Mouse (Mus musculus) hindbrain, embryonic 15.5 days (tissue): ENCODE measurements around the gene Mns1. TPM values are rescaled to one million over a fixed set of nuclear protein-coding genes. Genes with fewer than 3 reads are reported as not detected.

Experiments
- ATAC-seq: fragments of 200-750 bp; cut with Nextera tagmentation; 2 replicates; pipeline ENCODE4 v1.8.0; 2017; ENCODE audit warnings: low read depth, moderate number of reproducible peaks, moderate TSS enrichment; ENCODE audit not compliant: low FRiP score
- H3K27ac ChIP-seq: fragments of 300-500 bp; sonication (generic); replicated peaks from 2 replicates; pipeline ENCODE4 v1.5.1; 2015; ENCODE audit warnings: mild to moderate bottlenecking, inconsistent platforms
- H3K27me3 ChIP-seq: fragments of 300-500 bp; sonication (generic); 2 replicates; pipeline ENCODE4 v1.6.1; 2015; ENCODE audit warnings: control low read depth, inconsistent platforms
- H3K36me3 ChIP-seq: fragments of 300-500 bp; sonication (generic); 2 replicates; pipeline ENCODE4 v1.6.1; 2015; ENCODE audit warnings: control low read depth, inconsistent platforms
- H3K4me1 ChIP-seq: fragments of 300-500 bp; sonication (generic); replicated peaks from 2 replicates; pipeline ENCODE4 v1.6.1; 2015; ENCODE audit warnings: control low read depth, inconsistent platforms
- H3K4me2 ChIP-seq: fragments of 300-500 bp; sonication (generic); 2 replicates; pipeline ENCODE4 v1.6.1; 2015; ENCODE audit warnings: moderate library complexity, mild to moderate bottlenecking, inconsistent platforms
- H3K4me3 ChIP-seq: fragments of 300-500 bp; sonication (generic); 2 replicates; pipeline ENCODE4 v1.5.1; 2015; ENCODE audit warnings: mild to moderate bottlenecking, inconsistent platforms
- H3K9ac ChIP-seq: fragments of 300-500 bp; sonication (generic); 2 replicates; pipeline ENCODE4 v1.6.1; 2015; ENCODE audit warnings: inconsistent platforms
- H3K9me3 ChIP-seq: fragments of 300-500 bp; sonication (generic); 2 replicates; pipeline ENCODE4 v1.6.1; 2016; ENCODE audit warnings: control low read depth, inconsistent platforms
- WGBS: fragments of 180-500 bp; shearing (Covaris S2); methylation state at CpG from one replicate; pipeline ENCODE4 v1.1.7; 2015; 5-methylcytosine and 5-hydroxymethylcytosine counted together
- microRNA-seq: library from miRNA; unstranded; fragments of <30 nt; microRNA quantifications from one replicate; pipeline ENCODE4, GENCODE M21; 2016
- polyA plus RNA-seq: library from polyadenylated mRNA; unstranded; fragments of >200 nt; fragmentation: Nextera tagmentation; extraction: Ambion mirVana; gene quantifications from 2 replicates; pipeline ENCODE4 v1.2.1, GENCODE M21; 2015

The Mns1 gene
- polyA plus RNA-seq, 1 experiment from 2014 or later: 10.4 TPM

GRCm38 (mm10) chr9:72491559-72492193 lies 53.9 kb downstream of the Mns1 start:
- Histone ChIP-seq H3K4me2 (peak overlapping the region; percentile 81), H3K27me3 (no peaks in the 10 kb centered on the region), H3K9me3 (no peaks in the 10 kb centered on the region), H3K27ac (peak overlapping the region; percentile 88), H3K4me1 (peaks cover 9% of the 10 kb centered on the region), H3K4me3 (peak overlapping the region; percentile 70), H3K9ac (peak overlapping the region; percentile 60), H3K36me3 (no peaks in the 10 kb centered on the region)
- ATAC-seq: peak; percentile 96
- WGBS: under 1% methylated on average over 32 of the region's 32 CpGs

GRCm38 (mm10) chr9:72492194-72492565 lies 54.4 kb downstream of the Mns1 start, which contains the start of gene Tex9:
TSS of gene Tex9 (minus strand) at chr9:72492212.
- Histone ChIP-seq H3K27me3 (no peaks in the 10 kb centered on the region), H3K9ac (peak within 1 kb of the TSS; percentile 60), H3K4me1 (peaks cover 9% of the 10 kb centered on the region), H3K4me3 (peak within 1 kb of the TSS; percentile 70), H3K36me3 (no peaks in the 10 kb centered on the region), H3K9me3 (no peaks in the 10 kb centered on the region), H3K4me2 (peak within 1 kb of the TSS; percentile 81), H3K27ac (peak within 1 kb of the TSS; percentile 88)
- WGBS: 5% methylated on average over 6 of the region's 6 CpGs
- ATAC-seq: peak; percentile 19; the same call in 1 of the 2 replicates

- WGBS: 88% methylated on average over 2 of the region's 2 CpGs
Measured at GRCm38 (mm10) chr9:72493465-72493864, 55.7 kb downstream of the Mns1 start.

GRCm38 (mm10) chr9:72493984-72494685 lies 56.3 kb downstream of the Mns1 start:
- H3K4me3 ChIP-seq: no peak overlapping the region
- no peak overlapping the region for H3K27ac ChIP-seq
- no peak overlapping the region for H3K9ac ChIP-seq
- H3K27me3 ChIP-seq: no peaks in the 10 kb centered on the region
- H3K4me1 ChIP-seq: peaks cover 9% of the 10 kb centered on the region
- ATAC-seq: no peak
- no peaks in the 10 kb centered on the region for H3K9me3 ChIP-seq
- 83% methylated on average over 3 of the region's 3 CpGs for WGBS
- H3K4me2 ChIP-seq: no peak overlapping the region
- H3K36me3 ChIP-seq: no peaks in the 10 kb centered on the region

More at GRCm38 (mm10) chr9:72493465-72493864, 55.7 kb downstream of the Mns1 start:
- Histone ChIP-seq H3K9me3 (no peaks in the 10 kb centered on the region), H3K4me1 (peaks cover 9% of the 10 kb centered on the region), H3K27me3 (no peaks in the 10 kb centered on the region), H3K4me3 (no peak overlapping the region), H3K4me2 (no peak overlapping the region), H3K9ac (no peak overlapping the region), H3K36me3 (no peaks in the 10 kb centered on the region), H3K27ac (no peak overlapping the region)
- no peak for ATAC-seq

- Histone ChIP-seq H3K9me3 (no peaks in the 10 kb centered on the region), H3K27me3 (no peaks in the 10 kb centered on the region), H3K36me3 (no peaks in the 10 kb centered on the region), H3K9ac (no peak overlapping the region), H3K4me1 (peaks cover 4% of the 10 kb centered on the region), H3K4me3 (no peak overlapping the region), H3K4me2 (no peak overlapping the region), H3K27ac (no peak overlapping the region)
- WGBS: 57% methylated on average over 2 of the region's 2 CpGs
- ATAC-seq: no peak
Measured at GRCm38 (mm10) chr9:72496691-72497090, 58.9 kb downstream of the Mns1 start.

DNA sequence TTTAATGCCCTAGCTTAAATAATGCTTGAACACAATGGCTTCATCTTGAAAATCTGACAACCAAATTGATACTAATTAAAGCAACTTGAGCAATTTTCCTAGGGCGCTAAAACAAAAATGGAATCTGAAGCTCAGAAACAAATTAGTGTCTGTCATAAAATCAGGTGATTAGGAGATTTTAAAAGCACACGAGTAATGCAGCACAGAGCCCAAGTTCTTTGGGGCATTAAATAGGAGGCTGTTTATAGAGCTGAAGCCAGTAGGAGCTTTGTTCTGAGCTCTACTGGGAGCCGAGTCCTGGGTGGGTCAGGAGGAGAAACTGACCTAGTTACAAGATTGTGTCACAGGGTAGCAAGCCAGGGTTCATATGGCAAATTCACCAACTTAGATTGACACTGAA lies 59.4 kb downstream of the Mns1 start:
- no peak overlapping the region for H3K9ac ChIP-seq
- no peaks in the 10 kb centered on the region for H3K9me3 ChIP-seq
- H3K4me2 ChIP-seq: no peak overlapping the region
- H3K36me3 ChIP-seq: no peaks in the 10 kb centered on the region
- no peak overlapping the region for H3K4me3 ChIP-seq
- no peaks in the 10 kb centered on the region for H3K27me3 ChIP-seq
- H3K27ac ChIP-seq: no peak overlapping the region
- no peak for ATAC-seq
- peaks cover 3% of the 10 kb centered on the region for H3K4me1 ChIP-seq
- WGBS: 64% methylated on average over 3 of the region's 3 CpGs

Small RNAs within 50 kb of the gene (microRNA-seq; reads per million reads assigned to microRNA genes)
- not detected for gene Gm28010

Other genes with a start within 250 kb of the Mns1 start
- 35.1 and 36.0 TPM in 2 replicates for gene Zfp280d, start 163.2 kb upstream of the Mns1 start, polyA plus RNA-seq
- gene Tex9, start 54.2 kb downstream of the Mns1 start, polyA plus RNA-seq: 28.8 and 37.9 TPM in 2 replicates
- gene Rfx7, start 94.2 kb downstream of the Mns1 start, polyA plus RNA-seq: 15.0 and 15.4 TPM in 2 replicates
- gene Nedd4, start 224.3 kb downstream of the Mns1 start, polyA plus RNA-seq: 387 and 425 TPM in 2 replicates